Mouse (Mus musculus) liver, adult 2 months (tissue): ENCODE results near the gene Ubr4.

Experiments
- CTCF ChIP-seq: fragments of 200-500 bp; IDR thresholded peaks from 2 replicates; pipeline ENCODE4 v1.5.1; 2011; ENCODE audit warnings: low read depth, low read length, control low read depth
- POLR2A ChIP-seq: fragments of 200-500 bp; IDR thresholded peaks from 2 replicates; pipeline ENCODE4 v1.6.1; 2011; ENCODE audit warnings: low read length, control low read depth; ENCODE audit not compliant: insufficient read depth; ENCODE audit errors: extremely low read depth

DNA sequence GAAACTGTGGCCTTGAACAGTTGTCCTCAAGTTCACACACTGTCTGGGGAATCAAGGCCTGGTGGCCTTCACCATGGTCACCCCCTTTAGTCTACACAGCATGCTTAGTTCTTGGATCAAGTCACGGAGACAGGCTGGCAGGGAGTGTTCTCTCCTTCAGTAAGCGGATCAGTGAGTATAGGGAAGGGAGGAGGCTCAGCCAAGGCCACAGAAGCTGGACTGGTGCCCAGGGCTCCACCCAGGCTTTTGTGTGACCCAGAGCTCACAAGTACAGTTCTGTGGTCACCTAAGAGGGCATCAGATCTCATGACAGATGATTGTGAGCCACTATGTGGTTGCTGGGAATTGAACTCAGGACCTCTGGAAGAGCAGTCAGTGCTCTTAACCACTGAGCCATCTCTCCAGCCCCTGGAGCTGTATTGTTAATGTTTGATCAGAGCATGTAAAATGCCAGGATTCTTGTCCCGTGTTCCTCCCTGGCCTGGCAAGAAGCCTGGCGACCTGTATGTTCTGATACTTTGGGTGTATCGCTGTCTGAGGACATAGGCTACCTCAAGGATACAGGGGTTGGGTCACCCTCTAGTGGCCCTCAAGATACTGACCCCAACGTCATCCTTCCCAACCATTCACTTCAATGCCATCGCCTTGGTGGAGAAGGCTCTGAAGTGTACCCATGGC is 10.7 kb upstream of the Ubr4 start:
- TF ChIP-seq CTCF (no peak), POLR2A (no peak)
